Mouse (Mus musculus) thymus, postnatal 14 days (tissue): ENCODE results near the gene Tead1.
A peak's percentile ranks its signal among the peaks of the same experiment; 100 is the strongest.

ENCODE experiments used
- DNase-seq: peaks from one replicate; pipeline ENCODE4 v3.0.0; 2021

The Tead1 gene

GRCm38 (mm10) chr7:112731584-112731983 lies 52.5 kb downstream of the Tead1 start:
- DNase-seq = no peak

DNA sequence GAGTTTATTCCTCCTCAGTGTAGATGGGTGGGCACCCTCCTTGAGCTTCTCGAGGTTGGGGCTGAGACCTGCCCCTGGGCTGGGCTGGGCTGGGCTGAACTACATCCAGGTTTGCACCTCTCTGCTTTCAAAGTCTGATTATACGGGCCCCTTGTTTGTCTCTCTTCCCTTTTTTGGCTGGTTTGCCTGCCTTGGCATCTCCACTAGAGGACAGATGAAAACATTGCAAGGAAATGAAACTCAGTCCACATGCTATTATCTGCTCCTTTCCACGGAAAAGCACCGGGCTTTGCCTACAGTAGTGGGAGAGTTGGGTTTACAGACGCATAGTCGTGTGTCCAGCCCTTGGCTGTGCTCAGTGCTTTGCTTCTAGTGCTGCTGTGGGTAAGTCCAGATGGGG lies 60.1 kb downstream of the Tead1 start:
- DNase-seq = no peak

DNA sequence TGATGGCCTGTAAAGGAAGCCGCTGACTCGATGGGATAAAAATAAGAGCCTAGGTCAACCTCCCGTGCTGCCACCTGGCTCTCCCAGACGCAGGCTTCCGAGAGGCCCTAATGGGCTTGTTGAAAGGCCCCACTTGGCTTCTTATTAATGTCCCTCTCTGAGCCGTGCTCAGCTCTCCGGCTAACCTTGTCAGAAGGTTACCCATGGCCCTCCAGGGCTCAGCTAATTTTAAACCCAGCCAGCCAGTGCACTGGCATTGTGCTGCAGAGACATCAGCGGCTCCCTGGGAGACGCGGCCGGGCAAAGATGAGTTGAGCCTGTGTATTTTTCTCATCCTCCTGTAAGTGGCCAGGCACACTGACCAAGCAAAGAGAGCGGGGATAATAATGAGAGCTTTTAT lies 62.7 kb downstream of the Tead1 start:
- DNase-seq = no peak

DNA sequence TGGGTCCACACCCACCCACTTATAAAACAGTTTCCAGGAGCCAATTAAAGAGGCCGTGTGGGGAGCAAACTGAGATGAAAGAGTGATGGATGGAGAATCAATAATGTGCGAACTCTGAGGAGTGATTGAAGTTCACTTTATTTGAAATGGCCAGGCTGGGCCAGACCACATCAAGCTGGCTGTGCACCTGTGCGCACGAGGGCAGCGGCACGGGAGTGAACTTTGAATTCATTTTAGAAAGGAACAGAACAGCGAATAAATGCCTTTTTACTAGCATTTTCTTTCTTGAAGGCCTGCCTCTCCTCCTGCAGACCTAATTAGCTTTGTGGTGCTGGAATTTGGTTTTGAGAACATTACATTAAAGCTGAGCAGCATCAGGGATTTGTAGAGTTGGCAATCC lies 63.9 kb downstream of the Tead1 start:
- no peak for DNase-seq

DNA sequence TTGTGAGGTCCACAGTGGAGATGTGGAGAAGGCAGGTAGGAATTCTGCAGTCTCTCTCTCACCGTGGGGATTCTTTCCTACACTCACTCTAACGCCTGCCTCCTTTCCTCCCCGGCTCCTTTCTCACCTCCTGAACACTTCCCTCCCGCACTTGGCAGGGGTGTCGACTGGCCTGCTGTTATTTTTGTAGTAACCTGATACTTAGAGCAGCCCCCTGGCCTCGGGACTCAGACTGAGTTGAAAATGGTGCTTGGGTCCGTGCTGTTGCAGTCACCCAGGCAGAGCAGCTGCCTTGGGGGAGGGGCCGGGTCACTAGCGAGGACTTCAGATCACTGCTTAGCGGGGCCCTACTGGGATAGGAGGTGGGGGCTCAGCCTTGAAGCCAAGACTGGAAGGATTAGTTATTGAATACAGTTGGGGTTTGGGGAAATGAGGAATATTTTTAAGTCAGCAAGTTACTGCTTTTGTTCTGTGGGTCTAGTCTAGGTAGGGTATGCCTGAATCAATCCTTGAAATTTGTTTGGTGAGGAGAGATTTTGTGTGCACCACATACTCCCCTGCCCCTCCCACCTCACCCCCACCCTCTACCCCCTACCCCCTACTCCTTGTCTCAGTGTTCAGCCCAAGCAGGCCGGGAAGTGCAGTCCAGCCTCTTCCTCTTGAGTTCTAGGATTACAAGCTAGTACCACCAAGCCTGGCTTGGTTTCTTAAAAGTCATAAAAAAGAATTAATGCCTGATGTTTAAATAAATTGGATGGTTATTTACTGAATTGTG lies 64.7 kb downstream of the Tead1 start:
- DNase-seq = no peak

DNA sequence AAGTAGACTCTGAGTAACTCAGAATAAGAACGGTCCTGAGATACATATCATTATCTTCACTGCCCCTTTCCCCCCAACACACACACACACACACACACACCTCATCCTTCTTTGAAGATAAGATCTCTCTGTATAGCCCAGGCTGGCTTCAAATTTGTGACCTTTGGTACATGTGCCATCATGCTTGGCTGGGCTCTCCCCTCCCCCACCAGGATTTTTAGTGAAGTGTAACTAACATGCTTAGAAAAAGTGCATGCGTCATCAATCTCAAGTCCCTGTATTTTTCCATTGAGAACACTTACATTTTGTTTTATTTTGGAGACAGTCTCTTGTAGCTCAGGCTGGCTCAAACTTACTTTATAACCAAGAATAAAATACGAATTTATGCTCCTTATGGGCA lies 68.1 kb downstream of the Tead1 start:
- DNase-seq = no peak

- DNase-seq = no peak
These were observed 68.7 kb downstream of the Tead1 start for GRCm38 (mm10) chr7:112747836-112748235.

DNA sequence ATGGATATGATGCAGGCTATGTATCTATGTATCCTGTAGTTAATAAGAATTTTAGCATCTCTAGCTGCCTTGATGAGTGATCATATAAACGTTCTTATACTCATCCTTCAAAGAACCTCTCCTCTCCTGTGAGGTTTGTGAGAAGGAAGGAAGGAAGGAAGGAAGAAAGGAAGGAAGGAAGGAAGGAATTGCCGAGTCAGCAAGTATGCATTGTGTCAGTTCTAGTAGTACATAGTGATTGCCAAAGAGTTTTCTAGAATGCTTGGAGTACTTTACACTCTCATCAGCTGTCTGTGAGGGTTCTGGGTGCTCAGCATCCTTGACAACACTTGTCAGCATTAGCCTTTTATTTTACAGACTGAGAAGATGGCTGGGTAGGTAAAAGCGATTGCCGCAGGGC lies 69.2 kb downstream of the Tead1 start:
- DNase-seq = no peak

GRCm38 (mm10) chr7:112750101-112750500 lies 71.0 kb downstream of the Tead1 start:
- no peak for DNase-seq

DNA sequence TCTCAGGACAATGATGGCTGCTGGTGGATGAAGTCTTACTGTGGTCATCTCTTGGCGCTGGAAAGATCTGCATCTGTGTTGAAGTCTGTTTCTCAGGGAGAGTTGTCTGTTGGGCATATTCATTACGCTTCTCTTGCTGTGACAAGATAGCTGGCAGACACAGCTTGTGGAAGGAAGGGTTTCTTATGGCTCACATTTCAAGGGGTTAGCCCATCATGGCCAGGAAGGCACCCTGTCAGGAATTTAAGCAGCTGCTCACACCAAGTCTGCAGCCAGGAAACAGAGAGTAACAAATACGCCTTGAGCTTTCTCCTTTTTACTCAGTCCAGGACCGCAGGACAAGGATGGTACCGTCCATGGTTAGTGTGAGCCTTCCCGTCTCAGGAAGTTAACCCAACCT lies 73.2 kb downstream of the Tead1 start:
- no peak for DNase-seq

DNA sequence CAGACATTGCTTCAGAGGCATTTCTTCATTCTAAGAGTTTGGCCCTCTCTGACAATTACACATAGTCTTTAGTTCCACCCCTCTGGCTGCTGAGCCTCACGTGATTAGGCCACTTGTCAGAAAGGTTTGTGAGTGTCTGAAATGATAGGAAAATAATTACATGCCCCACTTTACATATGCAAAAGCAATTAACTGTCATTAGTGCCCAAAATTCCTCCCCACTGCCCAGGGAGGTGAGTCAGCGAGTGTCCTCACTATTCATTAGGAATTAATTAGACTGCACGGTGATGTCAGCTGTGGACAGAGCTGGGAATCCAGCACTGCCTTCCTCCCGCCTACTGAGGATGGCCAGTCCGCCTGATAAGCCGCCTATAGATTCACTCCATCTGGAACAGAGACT lies 74.2 kb downstream of the Tead1 start:
- DNase-seq = no peak

GRCm38 (mm10) chr7:112759359-112759975 lies 80.3 kb downstream of the Tead1 start:
- DNase-seq = no peak

- no peak for DNase-seq
These were observed 81.2 kb downstream of the Tead1 start for GRCm38 (mm10) chr7:112760293-112760692.

DNA sequence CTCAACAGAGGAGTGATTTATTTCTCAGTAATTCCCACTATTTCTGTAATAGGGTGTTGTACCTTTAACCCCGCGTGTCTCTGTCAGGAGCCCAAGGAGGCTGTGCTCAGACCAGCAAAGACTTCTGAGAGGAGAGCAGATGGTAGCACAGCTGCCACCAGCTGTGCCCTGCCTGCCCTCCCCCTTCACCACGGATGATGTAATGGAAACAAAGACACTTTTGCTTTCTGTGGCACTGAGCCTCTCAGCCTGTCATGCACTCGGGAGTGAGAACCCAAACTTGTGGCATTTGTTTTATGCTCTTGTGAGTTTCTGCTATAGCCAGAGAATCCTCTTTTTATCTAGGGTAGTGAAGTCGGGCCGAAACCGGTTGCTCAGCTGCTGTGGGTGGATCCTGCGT lies 81.7 kb downstream of the Tead1 start:
- DNase-seq = peak; percentile 67

DNA sequence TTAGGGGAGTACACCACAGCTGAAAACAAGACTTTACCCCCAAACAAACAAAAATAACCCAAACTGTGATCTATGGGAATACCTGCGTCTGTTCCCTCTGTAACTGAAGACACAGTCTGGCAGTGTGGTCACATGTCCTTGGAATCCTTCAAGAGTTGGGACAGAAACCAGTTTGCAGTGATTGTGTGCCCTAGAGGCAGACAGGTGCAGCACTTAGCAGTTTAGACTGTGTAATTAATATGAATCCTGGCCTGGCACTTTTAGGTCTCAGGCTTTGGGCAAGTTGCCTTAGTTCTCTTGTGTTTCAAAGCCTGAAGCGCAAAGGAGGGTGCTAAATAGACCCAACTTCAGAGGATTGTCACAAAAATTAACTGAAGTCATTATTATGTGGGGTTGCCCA lies 83.8 kb downstream of the Tead1 start:
- DNase-seq = no peak

DNA sequence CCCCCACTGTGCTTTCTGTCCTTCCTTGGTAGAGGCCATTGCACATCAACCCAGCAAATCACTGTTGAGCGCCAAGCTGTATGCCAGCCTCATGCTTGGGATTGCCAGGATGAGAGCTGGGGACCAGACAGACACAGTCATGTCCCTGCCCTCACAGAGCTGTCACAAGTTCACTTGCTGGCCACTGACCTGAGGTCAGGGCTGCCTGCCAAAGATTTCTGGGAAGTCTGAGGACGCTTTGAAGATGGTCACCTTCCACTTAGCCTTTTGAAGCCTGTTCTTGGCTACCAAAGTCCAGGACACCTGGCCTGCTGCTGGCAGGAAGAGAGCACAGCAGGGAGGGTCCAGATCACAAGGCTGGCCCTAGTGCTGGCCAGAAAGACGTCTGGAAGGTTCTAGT lies 84.4 kb downstream of the Tead1 start:
- no peak for DNase-seq

- no peak for DNase-seq
These were observed 85.8 kb downstream of the Tead1 start for GRCm38 (mm10) chr7:112764921-112765320.

DNA sequence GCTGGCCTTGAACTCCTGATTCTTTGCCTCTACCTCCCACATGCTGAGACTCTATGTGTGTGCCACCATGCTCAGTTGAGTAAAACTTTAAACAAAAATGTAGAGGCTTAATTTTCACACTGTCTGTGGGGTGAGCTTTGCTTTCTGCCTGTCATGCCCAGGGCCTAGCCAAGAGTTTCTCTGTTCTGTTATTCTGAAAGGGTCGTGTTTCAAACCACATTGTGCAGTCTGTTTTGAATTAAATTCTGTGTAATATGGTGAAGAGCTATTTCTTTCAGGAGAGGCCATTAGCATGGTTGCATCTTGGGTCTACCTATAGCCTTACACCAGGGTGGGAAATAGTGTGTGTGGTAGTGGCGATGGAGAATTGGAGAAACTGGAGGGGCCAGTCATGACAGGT lies 90.7 kb downstream of the Tead1 start:
- DNase-seq = no peak

- no peak for DNase-seq
These were observed 92.3 kb downstream of the Tead1 start for GRCm38 (mm10) chr7:112771461-112771860.

DNA sequence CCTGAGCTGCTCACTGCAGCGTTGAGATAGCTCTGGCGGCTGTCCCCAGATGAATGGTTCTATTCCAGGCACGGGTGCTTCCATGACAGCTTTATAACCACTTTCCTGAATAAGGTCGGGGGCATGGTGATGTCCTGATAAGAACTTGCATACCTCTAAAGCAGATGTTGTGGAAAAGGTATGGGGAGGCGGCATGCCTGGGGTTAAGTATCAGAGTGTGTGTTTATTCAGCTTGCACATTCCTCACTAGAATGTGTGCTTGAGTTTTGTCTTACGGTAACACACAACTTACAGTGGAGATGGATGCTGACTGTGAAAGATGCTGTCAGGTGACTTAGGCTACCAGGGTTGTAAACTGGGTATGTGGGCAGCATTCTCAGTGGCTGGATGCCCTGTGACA lies 93.7 kb downstream of the Tead1 start:
- no peak for DNase-seq

GRCm38 (mm10) chr7:112773601-112774000 lies 94.5 kb downstream of the Tead1 start:
- no peak for DNase-seq

DNA sequence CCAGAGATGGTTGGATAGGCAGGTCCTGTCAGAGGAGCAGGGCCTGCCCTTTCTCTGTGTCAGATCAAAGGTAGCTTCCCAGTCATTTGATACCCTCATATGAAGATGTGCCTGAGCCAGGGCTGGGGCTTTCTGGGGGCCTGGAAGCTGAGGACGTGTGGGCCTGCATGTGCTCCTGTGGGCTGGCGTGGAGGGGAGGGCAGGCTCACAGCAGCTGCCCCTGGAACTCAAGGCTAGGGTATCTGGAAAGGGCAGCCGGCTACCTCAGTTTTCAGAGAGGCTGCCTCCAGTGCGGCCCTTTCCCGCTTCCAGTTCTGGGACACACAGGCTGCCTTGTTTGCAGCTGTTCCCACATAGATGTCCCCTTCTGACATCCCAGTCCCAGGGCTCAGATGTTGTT lies 96.7 kb downstream of the Tead1 start:
- DNase-seq = no peak

- no peak for DNase-seq
These were observed 97.6 kb downstream of the Tead1 start for GRCm38 (mm10) chr7:112776670-112777069.

DNA sequence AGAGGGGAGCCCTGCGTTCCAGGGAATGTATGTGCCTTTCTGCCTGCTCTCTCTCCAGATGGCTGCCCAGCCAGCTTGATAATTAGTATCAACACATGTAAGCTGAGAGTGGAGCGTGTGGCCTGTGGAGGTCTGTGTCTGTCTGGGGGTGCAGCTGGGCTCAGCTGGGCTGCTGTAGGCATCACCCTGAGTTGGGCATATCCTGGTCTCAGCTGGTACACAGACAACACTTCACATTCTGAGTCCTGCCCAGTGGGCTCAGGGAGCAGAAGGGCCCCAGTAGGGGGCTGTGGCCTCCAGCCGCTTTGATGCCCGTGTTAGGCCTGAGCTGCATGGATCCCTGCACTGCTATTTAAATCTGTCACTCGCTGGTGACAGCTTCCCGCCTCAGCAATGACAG lies 100.5 kb downstream of the Tead1 start:
- no peak for DNase-seq

DNA sequence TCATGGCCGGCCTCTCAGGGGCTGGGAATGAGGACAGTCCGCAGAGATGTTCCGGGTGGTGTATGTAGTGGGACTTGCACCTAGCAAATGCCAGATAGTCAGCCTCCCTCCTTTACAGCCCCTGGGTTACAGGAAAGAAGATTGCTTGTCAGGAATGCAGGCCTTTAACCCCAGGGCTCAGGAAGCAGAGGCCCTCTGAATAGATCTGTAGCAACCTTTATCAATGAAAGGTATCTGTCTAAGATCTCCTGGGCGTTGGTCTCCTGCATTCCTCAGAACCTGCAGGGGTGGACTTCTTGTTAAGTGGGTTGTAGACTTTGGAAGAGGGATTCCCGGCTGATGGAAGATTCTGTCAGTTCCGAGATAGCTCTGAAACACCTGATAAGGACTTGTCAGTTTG lies 101.8 kb downstream of the Tead1 start:
- DNase-seq = no peak
